Mouse (Mus musculus): ENCODE measurements around the gene Zfp467.

Gene Zfp467

DNA sequence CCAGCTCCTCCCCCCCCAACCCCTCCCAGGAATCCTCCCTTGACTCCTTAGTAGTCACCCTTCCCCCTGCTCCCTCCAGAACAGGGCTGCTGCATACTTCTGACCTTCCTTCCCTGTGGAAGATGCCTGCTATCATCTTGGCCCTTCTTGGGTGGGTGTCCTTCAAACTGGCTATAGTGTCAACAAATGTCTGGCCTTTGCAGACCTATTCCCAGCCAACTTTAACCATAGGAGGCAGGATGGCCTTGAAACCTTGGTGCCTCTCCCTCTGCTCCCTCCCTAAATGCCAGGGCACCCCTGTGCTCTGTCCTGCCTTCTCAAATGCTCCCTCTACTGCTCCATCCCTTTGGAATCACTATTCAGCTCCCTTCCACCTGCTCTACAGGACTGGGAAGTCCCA lies 6.0 kb downstream of the Zfp467 start:
- DNase-seq: no peak

DNA sequence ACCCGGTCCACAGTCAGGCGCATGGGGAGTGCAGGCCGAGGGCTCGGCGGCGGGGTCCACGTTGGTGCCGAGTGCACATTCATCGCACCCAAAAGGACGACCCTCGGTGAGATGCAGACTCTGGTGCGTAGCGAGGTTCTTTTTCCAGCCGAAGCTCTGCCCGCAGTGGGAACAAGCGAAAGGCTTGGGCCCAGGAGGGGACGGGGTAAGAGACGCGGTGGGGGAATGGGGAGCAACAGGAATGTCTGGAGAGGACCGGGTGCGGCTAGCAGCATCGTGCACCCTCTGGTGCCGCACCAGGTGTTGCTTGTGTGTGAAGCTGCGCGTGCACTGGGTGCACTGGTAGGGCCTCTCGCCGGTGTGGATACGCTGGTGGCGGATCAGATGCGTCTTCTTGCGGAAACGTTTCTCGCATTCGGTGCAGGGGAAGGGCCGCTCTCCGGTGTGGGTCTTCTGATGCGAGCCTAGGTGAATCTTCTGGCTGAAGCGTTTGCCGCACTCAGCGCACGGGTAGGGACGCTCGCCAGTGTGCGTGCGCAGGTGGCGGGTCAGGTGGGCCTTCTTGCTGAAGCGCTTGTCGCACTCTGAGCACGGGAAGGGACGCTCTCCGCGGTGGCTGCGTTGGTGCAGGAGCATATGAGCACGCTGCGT lies 7.0 kb downstream of the Zfp467 start:
- no peak for DNase-seq

DNA sequence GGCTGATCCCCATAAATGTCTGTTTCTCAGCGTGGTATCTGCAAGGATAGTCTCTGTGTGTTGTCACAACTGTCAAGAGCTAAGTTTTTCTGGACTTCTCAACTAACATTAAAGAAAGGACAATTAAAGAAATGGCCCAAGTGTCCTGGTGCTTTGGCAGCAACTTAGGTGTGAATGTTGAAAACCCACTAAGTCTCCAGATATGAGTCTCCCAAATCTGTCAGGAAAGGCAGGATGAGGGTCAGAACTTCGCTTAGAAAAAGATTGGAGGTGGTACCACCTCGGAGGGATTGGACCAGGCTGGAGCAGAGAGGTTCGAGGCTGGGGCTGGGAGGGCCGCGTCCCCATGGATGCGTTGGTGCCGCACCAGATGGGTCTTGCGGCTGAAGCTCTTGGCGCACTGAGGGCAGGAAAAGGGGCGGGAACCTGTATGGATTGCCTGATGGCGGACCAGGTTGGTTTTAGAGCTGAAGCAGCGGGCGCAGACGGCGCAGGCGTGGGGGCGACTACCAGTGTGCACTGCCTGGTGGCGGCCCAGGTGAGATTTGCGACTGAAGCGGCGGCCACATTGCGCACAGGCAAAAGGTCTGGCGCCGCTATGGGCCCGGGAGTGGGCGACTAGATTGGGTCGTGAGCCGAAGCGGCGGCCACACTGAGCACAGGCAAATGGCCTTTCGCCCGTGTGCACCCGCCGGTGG lies 7.8 kb downstream of the Zfp467 start:
- no peak for DNase-seq

DNA sequence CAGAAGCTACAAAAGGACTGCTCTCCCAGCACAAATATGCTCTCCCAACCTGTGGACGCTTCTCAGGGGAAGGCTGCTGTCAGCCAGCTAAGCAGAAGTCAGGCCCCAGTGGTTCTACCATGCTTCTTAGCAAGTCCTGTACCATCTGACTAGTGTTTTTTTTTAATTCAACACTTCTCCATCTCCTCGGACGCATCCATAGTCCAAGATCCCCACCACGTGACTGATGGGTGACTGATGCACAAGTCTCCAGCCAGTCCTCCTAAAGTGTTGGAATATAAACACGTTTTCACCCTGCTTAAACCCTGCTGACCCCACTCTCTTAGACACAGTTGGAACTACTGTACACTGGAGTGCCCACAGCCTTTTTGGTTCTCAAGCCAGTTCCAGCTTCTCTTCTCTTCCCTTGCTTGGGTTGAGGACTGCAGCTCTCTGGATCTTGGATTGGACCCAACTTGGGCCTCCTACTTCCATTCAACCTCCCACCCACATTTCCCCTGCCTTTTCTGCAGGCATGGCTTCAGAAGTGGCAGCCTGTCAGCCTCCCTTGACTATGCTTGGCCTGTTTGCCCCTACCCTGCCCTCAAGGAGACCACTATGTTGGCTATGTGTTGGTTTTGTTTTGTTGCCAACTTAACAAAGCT lies 9.8 kb downstream of the Zfp467 start:
- peak; percentile 47 for DNase-seq

DNA sequence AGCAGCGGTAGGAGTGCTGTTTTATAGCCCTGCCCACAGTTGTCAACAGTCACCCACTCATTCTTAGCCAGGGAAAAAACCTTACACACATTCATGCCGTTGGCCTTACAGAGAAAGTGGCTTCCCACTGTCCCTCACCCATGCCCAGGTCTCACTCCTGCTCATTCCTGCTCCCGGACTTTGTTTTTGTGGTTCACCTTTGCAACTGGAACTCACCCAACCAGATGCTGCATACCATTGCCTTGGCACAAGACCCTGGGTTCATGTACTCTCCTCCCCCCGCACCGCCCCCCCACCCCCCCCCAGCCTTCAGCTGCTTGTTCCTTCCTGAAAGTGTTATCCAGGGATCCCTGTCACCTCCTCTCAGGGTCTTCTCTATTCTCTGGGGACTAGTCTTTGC lies 10.5 kb downstream of the Zfp467 start:
- DNase-seq: peak; percentile 72

DNA sequence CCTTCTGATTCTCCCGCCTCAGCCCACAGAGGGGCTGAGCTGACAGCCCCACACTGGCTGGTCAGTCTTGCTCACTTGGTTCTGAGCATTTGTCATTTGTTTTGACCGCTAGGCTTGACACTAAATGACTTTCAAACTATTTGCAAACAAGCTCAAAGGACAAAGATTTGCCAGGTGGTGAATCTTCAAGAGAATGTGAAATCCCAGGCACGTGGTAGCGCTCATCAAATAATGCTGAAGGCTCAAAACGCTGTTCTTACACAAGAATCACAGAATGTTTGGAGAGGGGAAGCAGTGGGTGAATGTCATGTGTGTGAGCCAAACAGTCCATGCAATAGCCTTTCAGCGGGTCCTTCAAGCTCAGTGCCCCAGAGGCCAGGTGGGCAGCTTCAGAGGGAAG lies 11.0 kb downstream of the Zfp467 start:
- DNase-seq: no peak

DNA sequence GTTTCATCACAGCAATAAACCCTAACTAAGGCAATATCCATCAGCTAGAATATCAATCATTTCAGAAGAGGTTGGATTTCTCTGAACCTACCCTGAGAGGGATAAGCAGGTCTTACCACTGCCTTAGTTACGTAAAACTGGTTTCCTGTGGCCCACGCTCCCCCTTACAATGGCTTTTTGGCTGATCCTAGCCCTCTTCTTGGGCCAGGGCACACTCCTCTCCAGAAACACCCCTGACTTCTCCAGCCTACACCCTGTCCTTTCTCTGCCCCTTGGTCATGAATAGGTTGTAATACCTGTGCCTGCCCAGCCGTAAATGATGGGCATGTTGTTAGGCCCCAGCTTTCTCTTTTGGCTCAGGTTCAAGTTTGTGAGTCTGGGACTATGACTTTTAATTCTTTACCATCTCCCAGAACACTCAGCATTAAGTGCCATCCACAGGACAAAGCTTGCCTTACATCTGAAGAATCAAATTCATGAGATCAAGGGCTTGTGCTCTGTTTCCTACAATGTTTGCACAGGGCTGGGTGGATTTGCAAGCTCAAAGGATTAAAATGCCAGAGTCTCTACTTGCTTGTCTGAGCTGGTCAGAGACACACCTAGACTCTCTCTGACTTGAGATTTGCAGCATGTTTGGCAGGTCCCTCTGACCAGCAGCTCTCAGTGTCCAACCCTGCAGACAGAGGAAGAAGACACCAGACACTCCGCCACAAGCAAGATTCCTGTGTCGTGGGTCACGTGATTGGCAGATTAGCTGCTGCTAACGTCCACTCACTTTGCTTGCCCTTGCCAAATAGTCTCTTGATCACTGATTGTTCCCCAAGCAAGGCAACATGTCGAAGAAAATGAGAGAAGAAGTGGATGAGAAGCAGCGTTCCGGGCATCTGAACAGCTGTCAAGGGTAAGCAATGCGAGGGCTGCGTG lies 12.5 kb downstream of the Zfp467 start:
- DNase-seq: peak; percentile 44

DNA sequence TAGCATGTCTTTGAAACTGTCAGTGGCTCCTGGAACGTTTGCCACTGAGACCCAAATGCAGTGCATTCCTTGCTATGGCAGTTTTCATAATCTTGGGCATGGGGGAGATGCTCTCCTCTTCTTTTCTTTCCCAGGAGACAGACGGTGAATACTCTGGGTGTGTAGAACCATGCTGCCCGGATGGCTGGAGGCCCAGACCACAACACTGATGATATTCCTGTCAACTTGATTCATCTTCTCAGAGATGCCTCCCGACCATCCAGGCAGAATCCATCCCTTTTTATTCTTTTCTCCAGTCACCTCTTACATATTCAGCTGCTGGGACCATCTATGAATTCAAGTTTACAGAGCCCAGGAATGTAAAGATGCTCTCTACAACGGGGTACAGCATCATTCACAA lies 14.9 kb downstream of the Zfp467 start:
- no peak for DNase-seq

DNA sequence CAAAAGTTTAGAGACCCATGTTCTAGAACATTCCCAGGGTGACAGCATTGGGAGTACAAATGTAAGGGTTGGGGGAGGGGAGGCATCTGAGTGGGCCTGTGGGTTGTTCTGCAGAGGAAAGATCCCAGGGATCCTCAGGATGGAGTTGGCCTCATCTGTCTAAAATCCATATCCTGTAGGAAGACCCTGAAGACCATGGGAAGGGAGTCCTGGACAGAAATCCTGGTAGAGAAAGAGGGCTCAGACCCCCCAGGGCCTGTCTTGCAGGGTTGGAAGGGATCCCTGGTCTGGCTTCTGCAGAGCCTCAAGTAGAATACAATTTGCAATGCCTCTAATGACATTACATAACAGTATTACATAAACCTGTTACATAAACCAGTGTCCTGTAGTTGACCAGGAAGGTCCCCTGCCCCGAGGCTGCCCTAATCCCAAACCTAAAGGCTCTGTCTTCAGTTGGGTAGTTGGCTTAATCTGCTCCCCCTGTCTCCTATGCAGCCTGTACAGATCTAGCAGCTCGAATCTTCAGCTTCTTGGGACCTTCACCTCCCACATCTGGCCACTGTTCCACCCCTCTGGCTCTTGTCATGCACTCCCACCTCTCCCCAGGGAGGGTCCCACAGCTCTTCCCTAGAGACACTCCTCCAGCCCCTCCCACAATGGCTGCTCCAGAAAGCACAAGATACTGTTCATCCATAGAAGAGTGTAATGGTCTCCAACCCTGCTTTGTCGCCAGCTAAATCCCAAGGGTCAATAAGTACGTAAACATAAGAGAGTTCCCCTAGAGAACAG lies 16.7 kb downstream of the Zfp467 start:
- DNase-seq: no peak

DNA sequence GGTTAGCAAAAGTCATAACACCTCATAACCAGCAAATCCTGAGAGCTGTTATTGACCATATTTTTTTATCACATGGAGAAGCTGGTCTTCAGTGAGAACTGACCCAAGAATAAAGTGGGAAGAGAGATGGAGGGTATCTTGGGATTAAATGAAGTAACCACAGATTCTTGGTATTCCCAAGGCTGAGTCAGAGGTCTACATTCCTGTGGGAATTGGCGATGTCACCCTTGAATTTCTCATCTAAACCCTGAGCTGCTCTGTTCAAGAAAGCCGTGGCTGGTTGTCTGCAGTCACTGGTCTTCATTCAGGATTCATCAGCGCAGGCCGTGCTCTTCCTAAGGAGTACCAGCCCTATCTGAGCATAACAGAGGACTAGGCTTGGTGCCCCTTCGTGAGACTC lies 18.7 kb downstream of the Zfp467 start:
- no peak for DNase-seq

DNA sequence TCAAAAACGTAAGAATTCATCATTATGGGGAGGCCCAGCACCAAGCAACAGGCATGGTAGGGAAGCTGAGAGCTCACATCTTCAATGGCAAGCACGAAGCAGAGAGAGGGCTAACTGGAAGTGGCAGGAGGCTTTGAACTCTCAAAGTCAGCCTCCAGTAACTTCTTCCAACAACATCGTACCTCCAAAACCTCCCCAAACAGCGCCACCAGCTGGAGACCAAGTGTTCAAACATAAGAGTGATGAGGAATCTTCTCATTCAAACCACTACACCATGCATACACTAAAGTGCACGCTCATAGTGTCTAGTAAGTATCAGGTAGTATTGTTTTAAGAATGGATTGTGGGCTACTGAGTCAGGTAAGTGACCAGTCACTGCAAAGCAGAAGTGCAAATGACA lies 21.6 kb downstream of the Zfp467 start:
- no peak for DNase-seq

DNA sequence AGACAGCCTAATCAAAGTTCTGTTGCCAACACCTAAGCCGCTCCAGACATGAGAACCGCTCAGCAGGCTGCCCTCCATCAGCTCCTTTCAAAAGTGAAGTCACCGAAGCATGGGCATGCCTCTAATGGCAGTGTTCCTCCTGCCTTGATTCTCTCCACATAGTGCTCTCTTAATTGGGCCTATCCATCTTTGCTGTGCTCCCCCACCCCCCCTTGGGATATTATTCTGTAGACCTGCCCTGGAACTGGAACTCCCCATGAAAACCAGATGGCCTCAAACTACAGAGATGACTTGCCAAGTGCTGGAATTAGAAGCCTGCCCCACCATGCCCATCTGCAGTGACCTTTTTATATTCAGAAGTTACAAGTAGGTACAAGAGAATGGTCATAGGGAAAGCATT lies 22.3 kb downstream of the Zfp467 start:
- no peak for DNase-seq

DNA sequence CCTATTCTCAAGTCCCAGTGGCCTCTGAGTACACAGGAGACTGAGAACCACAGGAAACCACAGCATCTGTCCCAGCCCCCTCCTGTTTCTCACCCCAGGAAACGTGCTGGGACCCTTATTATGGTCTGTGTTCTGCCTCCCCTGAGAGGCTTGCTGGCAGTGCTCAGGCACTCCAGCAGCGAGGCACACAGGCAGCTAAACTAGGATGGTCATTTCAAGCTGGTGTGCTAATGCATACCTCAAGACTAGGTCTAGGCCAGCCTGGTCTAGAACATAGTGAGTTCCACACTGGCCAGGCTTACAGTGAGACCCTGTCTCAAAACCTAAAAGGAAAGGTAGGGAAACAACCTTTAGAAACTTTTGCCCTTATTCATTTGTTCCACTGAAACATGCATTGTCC lies 25.0 kb downstream of the Zfp467 start:
- DNase-seq: no peak

DNA sequence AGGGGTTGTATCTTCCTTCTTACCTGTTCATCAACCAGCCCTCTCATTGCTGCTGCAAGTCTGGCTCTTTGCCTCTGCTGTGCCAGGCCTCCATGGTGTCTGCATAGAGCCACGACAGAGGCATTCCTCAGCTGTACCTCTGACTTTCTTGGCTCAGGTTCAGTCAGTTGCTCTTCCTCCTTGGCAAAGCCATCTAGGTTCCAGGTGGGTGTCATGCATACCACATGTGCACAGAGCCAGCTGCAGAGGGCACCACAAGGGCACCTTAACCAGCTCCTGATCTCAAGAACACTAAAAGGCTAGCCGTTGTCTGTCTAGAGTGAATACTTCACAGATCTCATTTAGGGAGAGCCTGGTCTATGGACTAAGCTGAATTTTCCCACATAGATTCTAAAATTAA lies 29.1 kb downstream of the Zfp467 start:
- DNase-seq: no peak

DNA sequence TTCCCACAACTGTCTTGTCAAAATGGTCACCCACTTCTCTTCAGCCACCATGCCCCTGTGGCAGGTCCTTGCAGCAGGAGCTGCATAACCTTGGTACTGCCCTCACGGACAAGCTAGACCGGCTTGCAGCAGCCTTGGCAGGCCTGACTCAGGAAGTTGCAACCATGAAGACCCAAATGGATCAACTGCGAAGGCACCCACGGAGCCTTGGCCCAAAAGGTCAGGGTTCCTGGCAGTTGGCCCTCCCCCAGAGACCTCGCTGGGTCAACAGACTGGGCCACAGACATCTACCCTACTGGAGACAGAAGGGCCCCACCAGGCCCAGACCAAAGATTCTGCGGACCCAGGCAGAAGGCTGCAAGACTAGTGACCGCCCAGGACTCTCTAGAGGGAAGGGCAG lies 30.0 kb downstream of the Zfp467 start:
- no peak for DNase-seq

DNA sequence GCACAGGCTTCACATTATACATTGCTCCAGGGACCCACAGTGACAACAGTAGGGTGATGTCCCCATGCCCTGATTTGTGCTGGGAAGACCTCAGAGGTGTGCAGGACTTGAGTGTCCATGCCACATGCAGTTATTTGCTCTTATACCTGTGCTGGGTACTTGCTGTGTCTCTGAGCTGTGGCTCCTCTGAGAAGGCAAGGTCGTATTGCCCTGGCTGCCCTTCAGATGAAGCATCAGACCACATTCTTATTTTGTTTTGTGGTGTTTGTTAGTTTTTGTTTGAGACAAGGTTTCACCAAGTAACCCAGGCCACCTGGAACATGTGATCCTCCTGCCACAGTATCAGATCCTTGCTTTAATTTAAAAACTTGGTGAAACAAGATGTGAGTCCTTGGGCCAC lies 30.7 kb downstream of the Zfp467 start:
- no peak for DNase-seq

DNA sequence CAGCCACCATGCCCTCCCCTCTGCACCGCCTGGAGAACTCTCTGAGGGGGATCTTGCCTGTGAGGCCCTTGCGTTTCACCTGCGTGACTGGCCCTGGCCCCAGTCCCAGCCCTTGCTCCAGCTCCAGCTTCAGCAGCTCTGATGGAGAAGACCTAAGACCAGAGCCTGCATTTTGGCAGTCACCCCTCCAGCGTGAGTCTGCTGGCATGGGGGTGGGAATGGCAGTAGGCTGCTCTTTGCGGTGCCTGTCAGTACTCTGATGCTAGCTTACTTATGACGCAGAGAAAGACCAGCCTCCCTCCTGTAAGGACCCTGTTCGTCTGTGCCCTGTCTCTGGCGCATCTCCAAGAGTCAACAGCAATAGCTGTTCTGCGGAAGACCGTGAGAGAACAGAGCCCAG lies 32.5 kb downstream of the Zfp467 start:
- no peak for DNase-seq

DNA sequence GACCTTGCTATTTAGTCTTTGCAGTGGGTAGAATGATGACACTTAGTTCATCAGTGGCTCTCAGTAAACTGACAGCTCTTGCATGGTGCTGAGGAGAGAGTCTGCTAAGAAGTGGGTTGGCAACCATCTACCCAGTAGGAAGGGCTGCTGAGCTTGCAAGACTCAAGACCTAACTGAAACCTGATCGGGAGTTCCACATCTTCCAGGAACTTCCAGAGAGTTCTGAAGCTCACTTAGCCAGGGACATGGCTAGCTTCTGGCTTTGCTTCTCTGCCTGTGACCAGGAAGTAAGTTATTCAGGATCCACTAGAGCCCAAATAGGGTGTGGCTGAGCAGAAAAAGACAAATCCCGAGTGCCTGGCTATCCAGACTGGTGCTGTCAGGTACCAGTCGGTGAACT lies 33.0 kb downstream of the Zfp467 start:
- DNase-seq: no peak

DNA sequence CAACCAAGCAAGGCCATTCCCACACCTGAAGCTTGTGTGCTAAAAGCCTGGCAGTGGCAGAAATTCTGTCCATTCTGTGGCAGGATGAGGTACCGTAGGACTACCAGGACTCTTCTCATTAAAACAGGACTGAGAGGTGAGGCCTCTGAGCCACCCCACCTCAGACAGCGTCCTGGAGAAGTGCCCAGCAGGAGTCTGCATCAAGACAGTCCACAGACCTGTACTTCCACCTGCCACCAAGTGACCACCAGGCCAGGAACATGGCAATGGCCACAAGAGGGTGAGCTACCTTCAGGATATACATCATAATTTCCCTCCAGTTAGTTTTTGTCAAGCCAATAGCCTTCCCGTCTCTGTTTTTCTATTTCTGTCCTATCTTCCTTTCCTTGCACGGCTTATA lies 33.5 kb downstream of the Zfp467 start:
- DNase-seq: peak; percentile 8

DNA sequence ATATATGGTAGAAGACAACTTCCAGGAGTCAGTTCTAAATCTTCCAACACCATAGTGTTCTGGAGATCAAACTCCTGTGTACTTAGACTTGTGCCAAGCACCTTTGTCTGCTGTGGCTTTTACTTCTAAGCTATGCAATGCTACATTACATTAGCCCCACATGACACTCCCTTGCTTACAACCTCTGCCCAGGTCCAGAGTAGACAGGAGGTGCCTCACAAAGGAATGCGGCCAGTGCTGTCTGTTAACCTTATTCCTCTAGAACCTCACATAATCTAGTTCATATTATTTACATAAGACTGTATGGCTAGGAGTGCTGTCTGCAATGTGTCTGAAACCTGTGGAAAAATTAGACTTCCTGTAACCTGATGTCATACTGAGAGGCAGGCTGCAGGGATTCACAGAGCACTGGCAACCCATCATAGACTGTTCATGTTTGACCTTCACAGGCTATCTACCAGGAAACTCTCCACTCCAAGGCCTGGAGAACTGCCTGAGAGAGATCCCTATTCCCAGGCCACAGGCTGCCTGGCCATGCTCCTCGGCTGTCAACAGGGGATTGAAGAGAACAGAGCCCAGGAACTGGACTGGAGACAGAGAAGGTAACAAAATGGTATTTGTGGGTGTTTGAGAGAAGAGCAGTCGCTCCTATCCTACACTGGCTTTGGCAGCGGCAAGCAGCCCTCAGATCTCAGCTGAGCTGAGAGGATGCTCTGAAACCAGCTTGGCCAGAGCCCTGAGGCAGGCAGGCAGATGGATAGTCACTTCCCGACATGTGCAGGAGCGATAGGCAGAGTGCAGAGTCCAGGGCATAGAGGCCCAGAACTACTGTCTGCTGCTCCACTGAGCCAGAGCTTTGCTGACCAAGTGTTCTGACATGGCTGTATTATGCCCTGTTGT lies 34.2 kb downstream of the Zfp467 start:
- peak; percentile 17 for DNase-seq

DNA sequence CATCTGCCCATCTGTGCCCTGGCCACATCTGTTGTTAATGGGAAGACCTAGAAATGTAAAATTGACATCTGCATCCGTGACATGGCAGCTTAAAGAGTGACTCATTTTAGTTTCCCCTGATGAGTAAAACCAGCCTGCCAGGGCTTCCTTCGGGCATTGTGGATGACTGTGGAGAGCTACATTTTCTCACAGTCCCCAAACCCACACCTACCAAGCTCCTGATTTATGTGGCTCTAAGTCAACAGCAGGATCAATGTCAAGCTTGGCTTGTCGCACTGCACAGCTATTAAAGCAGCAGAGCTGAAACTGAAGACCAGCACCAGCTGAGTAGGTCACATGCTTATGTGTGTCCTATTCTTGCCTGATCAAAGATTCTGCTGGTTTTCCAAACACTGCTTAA lies 35.1 kb downstream of the Zfp467 start:
- DNase-seq: peak; percentile 2

Data from kidney, adult 18-20 months (tissue).